Mouse (Mus musculus): ENCODE results near the gene Vmn2r-ps130. TPM values are rescaled to one million over a fixed set of nuclear protein-coding genes. Genes with fewer than 3 reads are reported as not detected.

Gene Vmn2r-ps130
- under 1 TPM in 1 of 2 experiments, not detected in 1; 0.33 TPM for polyA plus RNA-seq (2017; shearing (Covaris generic))

GRCm38 (mm10) chr17:23060866-23061265, at the start of gene Vmn2r-ps130:
Vmn2r-ps130 (plus strand) TSS chr17:23061166.

Other genes with a start within 250 kb of the Vmn2r-ps130 start
- gene Zfp945, start 194.0 kb upstream of the Vmn2r-ps130 start, polyA plus RNA-seq (2017; shearing (Covaris generic)), result 10 to 100 TPM; 23.1 to 24.5 TPM
- gene Vmn2r113, start 118.2 kb upstream of the Vmn2r-ps130 start, polyA plus RNA-seq (2017; shearing (Covaris generic)), result under 1 TPM; 0.20 to 0.82 TPM
- gene Zfp40, start 132.1 kb downstream of the Vmn2r-ps130 start, polyA plus RNA-seq (2017; shearing (Covaris generic)), result 1 to 10 TPM; 7.6 to 9.5 TPM